Mouse (Mus musculus) layer of hippocampus, adult 2 months (tissue): ENCODE measurements at regions not wholly inside any gene's neighbourhood (a gene's known extent, or its start where the extent isn't known, plus 50 kb on each side); places are given as distances from the start of the nearest gene placed in this dataset.

Experiments used
- DNase-seq, 2 experiments: peaks; one replicate each; pipeline ENCODE4 v3.0.0; 2022; ENCODE audit warnings: low spot score in 2 of 2
- H3K27ac ChIP-seq: fragments of 200-600 bp; 2 replicates; pipeline ENCODE4 v1.8.1; 2022
- H3K4me3 ChIP-seq: fragments of 200-600 bp; 2 replicates; pipeline ENCODE4 v1.8.1; 2022; ENCODE audit warnings: mild to moderate bottlenecking
- CTCF ChIP-seq: fragments of 200-600 bp; conservative IDR thresholded peaks from 2 replicates; pipeline ENCODE4 v1.8.1; 2022; ENCODE audit warnings: antibody characterized with exemption, mild to moderate bottlenecking, moderate library complexity

- DNase-seq: no peak
- TF ChIP-seq CTCF: no peak
- H3K27ac ChIP-seq: no peak overlapping the region
- H3K4me3 ChIP-seq: no peak overlapping the region
These were observed 228.8 kb upstream of the Fam3c start for GRCm38 (mm10) chr6:22584851-22585250.

GRCm38 (mm10) chr6:22572925-22573324 is 216.9 kb upstream of the Fam3c start:
- no peak for TF ChIP-seq CTCF
- DNase-seq: no peak
- H3K27ac ChIP-seq: no peak overlapping the region
- no peak overlapping the region for H3K4me3 ChIP-seq

- Histone ChIP-seq H3K4me3 (no peak overlapping the region), H3K27ac (no peak overlapping the region)
- no peak for TF ChIP-seq CTCF
- DNase-seq: no peak
These were observed 211.8 kb upstream of the Fam3c start for GRCm38 (mm10) chr6:22567891-22568290.

- DNase-seq: peak; percentile 23 to 27
- Histone ChIP-seq H3K4me3 (no peak overlapping the region), H3K27ac (no peak overlapping the region; the same call in 1 of the 2 replicates)
- TF ChIP-seq CTCF: no peak
These were observed 192.5 kb upstream of the Fam3c start for GRCm38 (mm10) chr6:22548296-22549245.

- TF ChIP-seq CTCF: no peak
- DNase-seq: no peak
- Histone ChIP-seq H3K4me3 (no peak overlapping the region), H3K27ac (no peak overlapping the region)
These were observed 185.6 kb upstream of the Fam3c start for GRCm38 (mm10) chr6:22541603-22542002.

GRCm38 (mm10) chr6:22538254-22538653 is 182.2 kb upstream of the Fam3c start:
- DNase-seq: no peak
- Histone ChIP-seq H3K27ac (no peak overlapping the region), H3K4me3 (no peak overlapping the region)
- TF ChIP-seq CTCF: no peak

GRCm38 (mm10) chr6:22524384-22524783 is 168.3 kb upstream of the Fam3c start:
- Histone ChIP-seq H3K27ac (no peak overlapping the region; the same call in 1 of the 2 replicates), H3K4me3 (no peak overlapping the region)
- TF ChIP-seq CTCF: no peak
- no peak for DNase-seq

GRCm38 (mm10) chr6:22523582-22524234 is 167.7 kb upstream of the Fam3c start:
- no peak for TF ChIP-seq CTCF
- Histone ChIP-seq H3K27ac (peak overlapping the region; percentile 79), H3K4me3 (no peak overlapping the region)
- no peak for DNase-seq

GRCm38 (mm10) chr6:22506871-22507270 is 150.8 kb upstream of the Fam3c start:
- H3K27ac ChIP-seq: no peak overlapping the region
- TF ChIP-seq CTCF: no peak
- DNase-seq: no peak
- no peak overlapping the region for H3K4me3 ChIP-seq

- Histone ChIP-seq H3K4me3 (no peak overlapping the region), H3K27ac (no peak overlapping the region)
- no peak for TF ChIP-seq CTCF
- no peak for DNase-seq
These were observed 141.3 kb upstream of the Fam3c start for GRCm38 (mm10) chr6:22497306-22497705.

- no peak for DNase-seq
- Histone ChIP-seq H3K4me3 (no peak overlapping the region), H3K27ac (no peak overlapping the region)
- peak; percentile 61 for TF ChIP-seq CTCF
These were observed 140.4 kb upstream of the Fam3c start for GRCm38 (mm10) chr6:22496471-22496870.

- H3K27ac ChIP-seq: no peak overlapping the region
- H3K4me3 ChIP-seq: no peak overlapping the region
- DNase-seq: peak; percentile 49 to 54
- TF ChIP-seq CTCF: peak; percentile 93
These were observed 137.7 kb upstream of the Fam3c start for GRCm38 (mm10) chr6:22493632-22494260.

- H3K27ac ChIP-seq: no peak overlapping the region
- TF ChIP-seq CTCF: no peak
- DNase-seq: no peak
- H3K4me3 ChIP-seq: no peak overlapping the region
These were observed 136.9 kb upstream of the Fam3c start for GRCm38 (mm10) chr6:22492896-22493295.
